Mouse (Mus musculus): ENCODE data around the gene Taar8c.
A peak's percentile ranks its signal among the peaks of the same experiment; 100 is the strongest.
"Not testable (repeated sequence)": the region's sequence is repeated elsewhere in the genome, so short reads cannot be mapped to it uniquely, and the experiment has no call there.

Gene Taar8c

GRCm38 (mm10) chr10:24101812-24102211, at the start of gene Taar8c:
Taar8c (minus strand) TSS chr10:24101912.
- DNase-seq (ENCODE audit: low spot score), result not testable (repeated sequence)

- DNase-seq (ENCODE audit: low spot score), result no peak
Measured at GRCm38 (mm10) chr10:24150086-24150485, 48.4 kb upstream of the Taar8c start.

GRCm38 (mm10) chr10:24149135-24149781, 47.5 kb upstream of the Taar8c start, which contains the start of gene Stx7:
Stx7 (plus strand) TSS chr10:24149302.
- DNase-seq (ENCODE audit: low spot score), result peak; percentile 86

- no peak for DNase-seq (ENCODE audit: low spot score)
Measured at GRCm38 (mm10) chr10:24142735-24143134, 41.0 kb upstream of the Taar8c start.

GRCm38 (mm10) chr10:24138623-24139261, 37.0 kb upstream of the Taar8c start:
- DNase-seq (ENCODE audit: low spot score), result no peak

- no peak for DNase-seq (ENCODE audit: low spot score)
Measured at GRCm38 (mm10) chr10:24134071-24134645, 32.4 kb upstream of the Taar8c start.

- no peak for DNase-seq (ENCODE audit: low spot score)
Measured at GRCm38 (mm10) chr10:24133132-24133531, 31.4 kb upstream of the Taar8c start.

GRCm38 (mm10) chr10:24132273-24132672, 30.6 kb upstream of the Taar8c start:
- DNase-seq (ENCODE audit: low spot score), result no peak

- DNase-seq (ENCODE audit: low spot score), result peak; percentile 50
Measured at GRCm38 (mm10) chr10:24131451-24132262, 29.9 kb upstream of the Taar8c start.

- peak; percentile 35 for DNase-seq (ENCODE audit: low spot score)
Measured at GRCm38 (mm10) chr10:24111116-24111778, 9.5 kb upstream of the Taar8c start.

GRCm38 (mm10) chr10:24109434-24109833, 7.7 kb upstream of the Taar8c start, which contains the start of gene Taar9:
Taar9 (minus strand) TSS chr10:24109534.
- not testable (repeated sequence) for DNase-seq (ENCODE audit: low spot score)

GRCm38 (mm10) chr10:24108236-24108635, 6.5 kb upstream of the Taar8c start:
- DNase-seq (ENCODE audit: low spot score), result no peak

GRCm38 (mm10) chr10:24107747-24108146, 6.0 kb upstream of the Taar8c start:
- DNase-seq (ENCODE audit: low spot score), result no peak

GRCm38 (mm10) chr10:24103299-24103698, 1.6 kb upstream of the Taar8c start:
- not testable (repeated sequence) for DNase-seq (ENCODE audit: low spot score)

- not testable (repeated sequence) for DNase-seq (ENCODE audit: low spot score)
Measured at GRCm38 (mm10) chr10:24097010-24097409, 4.7 kb downstream of the Taar8c start.

- DNase-seq (ENCODE audit: low spot score), result no peak
Measured at GRCm38 (mm10) chr10:24092194-24092593, 9.5 kb downstream of the Taar8c start, which contains the start of gene Taar8b. Taar8b (minus strand) TSS chr10:24092294.

GRCm38 (mm10) chr10:24087168-24087567, 14.5 kb downstream of the Taar8c start:
- no peak for DNase-seq (ENCODE audit: low spot score)

- no peak for DNase-seq (ENCODE audit: low spot score)
Measured at GRCm38 (mm10) chr10:24086555-24086954, 15.2 kb downstream of the Taar8c start.

- DNase-seq (ENCODE audit: low spot score), result no peak
Measured at GRCm38 (mm10) chr10:24085936-24086335, 15.8 kb downstream of the Taar8c start.

- DNase-seq (ENCODE audit: low spot score), result peak; percentile 46
Measured at GRCm38 (mm10) chr10:24080166-24080565, 21.5 kb downstream of the Taar8c start.

GRCm38 (mm10) chr10:24076200-24076599, 25.5 kb downstream of the Taar8c start, which contains the start of gene Taar8a:
Taar8a (plus strand) TSS chr10:24076500.
- DNase-seq (ENCODE audit: low spot score), result not testable (repeated sequence)

Measured in ovary, postnatal 14 days (tissue).